ENCODE assay signal across 1 mouse cellular context in the genomic region with DNA sequence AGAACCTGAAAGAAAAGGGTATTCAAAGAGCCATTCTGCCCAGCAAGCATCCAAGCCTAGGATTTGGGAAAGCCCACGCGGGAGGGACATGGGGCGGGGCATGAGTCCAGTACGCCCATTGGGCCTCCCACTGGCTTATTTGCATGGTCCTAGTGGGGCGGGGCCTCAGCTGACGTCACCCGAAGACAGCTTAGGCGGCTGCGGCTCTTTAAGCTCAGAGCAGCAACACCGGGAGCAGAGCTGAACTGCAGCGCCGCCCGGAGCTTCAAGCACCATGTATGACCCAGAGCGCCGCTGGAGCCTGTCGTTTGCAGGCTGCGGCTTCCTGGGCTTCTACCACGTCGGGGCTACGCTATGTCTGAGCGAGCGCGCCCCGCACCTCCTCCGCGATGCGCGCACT.
TF ChIP-seq lines count a peak whose summit lies in the region.

A gene (plus strand): TSS at position 238 of the 400 bp plus-strand sequence.

TF ChIP-seq in CH12.LX, 34 proteins besides CTCF, POLR2A, EP300 and RAD21:
- TF ChIP-seq SMC3 (IDR thresholded peaks at IDR 0.05; ENCODE audit: low read depth, low read length) (peak; percentile 19; the same call in 1 of the 2 replicates), RCOR1 (conservative IDR thresholded peaks at IDR 0.05; ENCODE audit: low read depth, low read length) (no peak), MXI1 (IDR thresholded peaks at IDR 0.05; ENCODE audit: low read depth, low read length) (peak; percentile 70; the same call in 1 of the 2 replicates), NRF1 (IDR thresholded peaks at IDR 0.05; ENCODE audit: low read depth, low read length) (no peak), NELFE (IDR thresholded peaks at IDR 0.05; ENCODE audit: low read depth, low read length) (peak; percentile 83), IRF4 (IDR thresholded peaks at IDR 0.05; ENCODE audit: low read depth, low read length) (peak; percentile 55; the same call in 1 of the 2 replicates), ELF1 (IDR thresholded peaks at IDR 0.05; ENCODE audit: low read depth, low read length) (peak; percentile 43), SIN3A (IDR thresholded peaks at IDR 0.05; ENCODE audit: low read length) (peak; percentile 22), JUND (conservative IDR thresholded peaks at IDR 0.05; ENCODE audit: low read depth, low read length) (peak; percentile 38; the same call in 1 of the 2 replicates), E2F4 (IDR thresholded peaks at IDR 0.05; ENCODE audit: insufficient replicate concordance, low read depth, low read length) (no peak), ETS1 (conservative IDR thresholded peaks at IDR 0.05; ENCODE audit: low read depth, low read length) (peak; percentile 39; the same call in 1 of the 2 replicates), GABPA (IDR thresholded peaks at IDR 0.05; ENCODE audit: insufficient replicate concordance, low read depth, low read length) (no peak), USF2 (conservative IDR thresholded peaks at IDR 0.05; ENCODE audit: low read depth, low read length) (no peak), MAZ (IDR thresholded peaks at IDR 0.05; ENCODE audit: low read depth, low read length) (peak; percentile 65; the same call in 1 of the 2 replicates), ZMIZ1 (IDR thresholded peaks at IDR 0.05; ENCODE audit: low read depth, low read length) (peak; percentile 86), CHD2 (IDR thresholded peaks at IDR 0.05; ENCODE audit: low read length) (no peak), MAFK (IDR thresholded peaks at IDR 0.05; ENCODE audit: insufficient replicate concordance, low read length) (no peak), JUN (IDR thresholded peaks at IDR 0.05; ENCODE audit: insufficient read depth, low read depth, low read length) (0 out of 2 replicates have a peak, but pooled peaks have one; percentile 7), MAX (IDR thresholded peaks at IDR 0.05; ENCODE audit: low read length) (peak; percentile 37; the same call in 1 of the 2 replicates), BHLHE40 (IDR thresholded peaks at IDR 0.05; ENCODE audit: low read depth, low read length) (peak; percentile 22; the same call in 1 of the 2 replicates), HCFC1 (IDR thresholded peaks at IDR 0.05; ENCODE audit: low read depth, low read length) (peak; percentile 12; the same call in 1 of the 2 replicates), TCF12 (IDR thresholded peaks at IDR 0.05; ENCODE audit: low read depth, low read length) (peak; percentile 84), TBP (conservative IDR thresholded peaks at IDR 0.05; ENCODE audit: low read depth, low read length) (peak; percentile 81)
